Mouse (Mus musculus) testis, adult 2 months (tissue): ENCODE data around the gene Txn2. TPM values are rescaled to one million over a fixed set of nuclear protein-coding genes. Genes with fewer than 3 reads are reported as not detected.

ENCODE experiments used
- H3K27ac ChIP-seq: fragments of 200-500 bp; 2 replicates; pipeline ENCODE4 v1.5.1; 2012; ENCODE audit warnings: low read depth, low read length; ENCODE audit not compliant: control insufficient read depth, insufficient read depth
- H3K27me3 ChIP-seq: fragments of 200-500 bp; 2 replicates; pipeline ENCODE4 v1.6.1; 2012; ENCODE audit warnings: mild to moderate bottlenecking, low read length, moderate library complexity; ENCODE audit not compliant: control insufficient read depth, insufficient read depth
- H3K36me3 ChIP-seq: fragments of 200-500 bp; 2 replicates; pipeline ENCODE4 v1.6.1; 2012; ENCODE audit warnings: mild to moderate bottlenecking, low read length; ENCODE audit not compliant: control insufficient read depth, insufficient read depth
- H3K4me1 ChIP-seq: fragments of 200-500 bp; 2 replicates; pipeline ENCODE4 v1.6.1; 2012; ENCODE audit warnings: low read length; ENCODE audit not compliant: control insufficient read depth, insufficient read depth
- H3K4me3 ChIP-seq: fragments of 200-500 bp; 2 replicates; pipeline ENCODE4 v1.5.1; 2012; ENCODE audit warnings: low read depth, mild to moderate bottlenecking, low read length, moderate library complexity, mixed read lengths; ENCODE audit not compliant: control insufficient read depth
- CTCF ChIP-seq: fragments of 200-500 bp; IDR thresholded peaks from 2 replicates; pipeline ENCODE4 v1.5.1; 2012; ENCODE audit warnings: low read depth, mild to moderate bottlenecking, inconsistent platforms, low read length, moderate library complexity; ENCODE audit not compliant: control insufficient read depth, insufficient read depth, insufficient replicate concordance
- POLR2A ChIP-seq: fragments of 200-500 bp; IDR thresholded peaks from 2 replicates; pipeline ENCODE4 v1.6.1; 2012; ENCODE audit warnings: low read depth, mild to moderate bottlenecking, inconsistent platforms, low read length, moderate library complexity; ENCODE audit not compliant: control insufficient read depth
- polyA plus RNA-seq: library from polyadenylated mRNA; depleted of rRNA; stranded (reverse); fragments of >200 nt; gene quantifications from 2 replicates; pipeline ENCODE4 v1.2.3, GENCODE M21; 2012

Gene Txn2
- polyA plus RNA-seq, 1 experiment = 133 TPM

DNA sequence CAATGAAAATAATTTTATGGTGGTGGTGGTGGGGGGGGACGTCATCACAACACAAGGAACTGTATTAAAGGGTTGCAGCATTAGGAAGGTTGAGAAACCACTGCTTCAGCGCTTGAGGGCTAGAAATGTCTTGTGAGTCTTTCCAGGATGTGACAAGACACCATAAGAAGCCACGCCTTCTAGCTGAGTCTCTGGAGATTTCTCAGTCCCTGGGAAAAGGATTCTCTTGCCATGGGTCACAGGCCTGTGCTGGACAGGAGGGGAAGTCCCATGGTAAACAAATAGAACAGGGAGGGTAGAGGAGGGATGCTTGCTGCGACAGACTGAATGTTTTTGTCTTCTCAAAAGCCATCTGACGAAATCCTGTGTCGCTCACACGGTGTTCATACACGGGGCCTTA is 37.0 kb downstream of the Txn2 start:
- Histone ChIP-seq H3K27me3 (no peaks in the 10 kb centered on the region), H3K4me3 (no peak overlapping the region), H3K27ac (no peak overlapping the region), H3K4me1 (peaks cover 5% of the 10 kb centered on the region), H3K36me3 (no peaks in the 10 kb centered on the region)
- TF ChIP-seq POLR2A = no peak
- no peak for TF ChIP-seq CTCF

DNA sequence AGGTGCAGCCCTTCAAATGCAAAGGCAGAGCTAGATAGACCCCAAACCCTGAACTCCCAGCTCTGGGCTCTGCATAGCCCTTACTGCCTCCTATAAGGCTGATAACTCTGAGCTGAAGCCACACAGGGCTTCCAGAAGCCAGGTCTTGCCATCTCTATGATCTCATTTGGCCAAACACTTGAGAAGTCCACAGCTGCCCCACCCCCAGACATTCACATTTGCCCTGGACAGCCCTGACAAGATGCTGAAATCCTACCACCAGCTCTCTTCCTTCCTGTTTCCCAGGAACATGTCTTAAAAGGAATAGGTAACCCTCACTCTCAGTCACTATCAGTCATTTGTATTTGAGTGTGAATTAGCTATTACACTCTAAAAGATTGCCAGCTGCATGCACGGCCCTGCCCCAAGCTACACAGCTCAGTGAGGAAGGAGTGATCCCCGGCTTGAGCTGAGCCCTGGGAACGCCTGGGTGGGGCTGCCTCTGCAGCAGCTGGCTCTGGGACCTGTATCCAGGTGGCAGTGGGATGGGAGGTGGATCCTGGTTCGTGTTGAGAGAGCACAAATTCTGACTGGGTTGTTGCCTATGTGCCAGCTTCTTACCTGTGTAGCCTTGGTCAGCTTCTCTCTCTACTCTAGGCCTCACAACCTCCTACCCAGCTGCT is 38.9 kb downstream of the Txn2 start:
- peaks cover 5% of the 10 kb centered on the region for H3K4me1 ChIP-seq
- no peak overlapping the region for H3K4me3 ChIP-seq
- no peaks in the 10 kb centered on the region for H3K36me3 ChIP-seq
- no peaks in the 10 kb centered on the region for H3K27me3 ChIP-seq
- TF ChIP-seq CTCF (no peak), POLR2A (no peak)
- no peak overlapping the region for H3K27ac ChIP-seq

DNA sequence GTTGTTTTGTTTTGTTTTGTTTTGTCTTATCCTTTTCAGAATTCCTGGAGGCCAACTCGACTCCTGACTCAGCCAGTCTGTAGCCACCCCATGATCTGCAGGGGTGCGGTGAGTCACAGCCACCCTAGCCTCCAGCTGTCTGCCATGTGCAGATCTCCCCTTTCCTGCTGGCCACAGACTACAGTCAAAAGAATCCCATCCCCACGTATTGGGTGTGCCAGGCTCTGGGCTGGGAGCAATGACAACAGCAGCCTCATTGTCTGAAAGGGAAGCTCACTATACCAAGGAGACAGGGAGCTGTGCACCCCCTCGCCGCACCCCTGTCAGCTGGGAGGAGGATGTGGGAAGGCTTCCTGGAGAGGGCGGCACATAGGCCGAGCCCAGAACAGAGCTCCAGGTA is 40.5 kb downstream of the Txn2 start:
- no peak overlapping the region for H3K4me3 ChIP-seq
- H3K27ac ChIP-seq = no peak overlapping the region
- no peaks in the 10 kb centered on the region for H3K27me3 ChIP-seq
- no peak for TF ChIP-seq CTCF
- no peak for TF ChIP-seq POLR2A
- H3K4me1 ChIP-seq = peaks cover 6% of the 10 kb centered on the region
- H3K36me3 ChIP-seq = no peaks in the 10 kb centered on the region

DNA sequence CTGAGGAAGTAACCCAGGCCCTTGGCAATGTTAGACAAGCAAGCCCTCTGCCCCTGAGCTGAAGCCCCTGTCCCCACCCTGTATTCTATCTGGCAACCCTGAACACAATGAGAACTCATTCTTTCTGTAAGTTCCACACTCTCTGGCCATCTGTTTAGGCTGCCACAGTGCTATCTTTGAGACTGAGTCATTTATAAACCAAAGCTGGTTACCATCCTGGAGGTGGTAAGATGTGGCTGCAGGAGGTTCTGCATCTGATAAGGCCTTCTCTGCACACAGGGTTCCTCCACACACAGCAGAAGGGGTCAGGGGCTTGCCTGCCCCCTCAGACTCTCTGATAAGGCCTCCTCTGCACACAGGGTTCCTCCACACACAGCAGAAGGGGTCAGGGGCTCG is 41.7 kb downstream of the Txn2 start:
- Histone ChIP-seq H3K27me3 (no peaks in the 10 kb centered on the region), H3K4me3 (no peak overlapping the region), H3K4me1 (peaks cover 6% of the 10 kb centered on the region), H3K36me3 (no peaks in the 10 kb centered on the region), H3K27ac (no peak overlapping the region)
- no peak for TF ChIP-seq CTCF
- TF ChIP-seq POLR2A = no peak

DNA sequence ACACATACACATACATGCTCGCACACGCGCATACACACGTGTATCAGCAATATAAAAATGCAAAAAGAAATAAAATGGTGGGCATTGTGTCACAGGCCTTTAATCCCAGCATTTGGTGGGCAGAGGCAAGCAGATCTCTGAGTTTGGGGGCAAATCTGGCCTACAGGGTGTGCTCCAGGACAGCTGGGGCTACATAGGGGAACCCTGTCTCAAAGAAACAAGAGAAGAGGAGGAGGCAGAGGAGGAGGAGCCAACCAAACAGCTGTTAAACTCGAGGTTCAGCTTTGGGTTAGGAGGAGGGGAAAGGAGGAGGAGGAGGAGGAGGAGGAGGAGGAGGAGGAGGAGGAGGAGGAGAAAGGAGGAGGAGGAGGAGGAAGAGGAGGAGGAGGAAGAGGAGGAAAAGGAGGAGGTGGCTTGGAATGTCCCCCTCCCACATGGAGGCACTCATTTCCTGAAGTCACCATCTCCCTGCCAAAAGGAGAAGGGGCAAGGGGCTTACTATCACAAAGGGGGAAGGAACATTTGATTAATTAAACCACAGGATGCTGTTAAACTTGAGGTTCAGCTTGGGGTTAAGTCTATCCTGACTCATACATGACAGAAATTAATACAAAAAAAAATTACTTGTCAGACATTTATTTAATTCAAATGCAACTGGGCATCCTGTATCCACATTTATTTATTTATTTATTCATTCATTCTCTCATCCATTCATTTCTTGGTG is 42.3 kb downstream of the Txn2 start:
- no peak overlapping the region for H3K4me3 ChIP-seq
- no peaks in the 10 kb centered on the region for H3K36me3 ChIP-seq
- no peaks in the 10 kb centered on the region for H3K27me3 ChIP-seq
- TF ChIP-seq CTCF (no peak), POLR2A (no peak)
- peaks cover 6% of the 10 kb centered on the region for H3K4me1 ChIP-seq
- no peak overlapping the region for H3K27ac ChIP-seq

DNA sequence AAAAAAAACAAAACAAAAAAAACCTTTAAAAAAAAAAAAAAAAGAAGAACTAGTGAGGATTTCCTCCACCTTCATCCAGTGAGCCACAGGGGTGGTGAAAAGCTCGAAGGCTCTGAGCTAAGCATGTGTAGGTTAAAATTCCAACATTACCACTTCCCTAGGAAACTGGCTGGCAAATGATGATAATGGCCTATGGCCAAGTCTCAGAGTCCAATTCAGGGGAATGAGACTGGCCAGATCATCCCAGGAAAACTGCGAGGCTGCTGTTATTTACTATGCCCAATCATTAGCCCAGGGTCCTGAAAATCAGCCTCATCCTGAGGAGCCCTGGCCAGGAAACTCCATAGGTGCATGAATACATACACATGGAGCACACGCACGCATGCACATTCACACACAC is 42.9 kb downstream of the Txn2 start:
- H3K4me3 ChIP-seq = no peak overlapping the region
- peaks cover 6% of the 10 kb centered on the region for H3K4me1 ChIP-seq
- no peaks in the 10 kb centered on the region for H3K27me3 ChIP-seq
- no peak for TF ChIP-seq POLR2A
- TF ChIP-seq CTCF = no peak
- H3K36me3 ChIP-seq = no peaks in the 10 kb centered on the region
- no peak overlapping the region for H3K27ac ChIP-seq

DNA sequence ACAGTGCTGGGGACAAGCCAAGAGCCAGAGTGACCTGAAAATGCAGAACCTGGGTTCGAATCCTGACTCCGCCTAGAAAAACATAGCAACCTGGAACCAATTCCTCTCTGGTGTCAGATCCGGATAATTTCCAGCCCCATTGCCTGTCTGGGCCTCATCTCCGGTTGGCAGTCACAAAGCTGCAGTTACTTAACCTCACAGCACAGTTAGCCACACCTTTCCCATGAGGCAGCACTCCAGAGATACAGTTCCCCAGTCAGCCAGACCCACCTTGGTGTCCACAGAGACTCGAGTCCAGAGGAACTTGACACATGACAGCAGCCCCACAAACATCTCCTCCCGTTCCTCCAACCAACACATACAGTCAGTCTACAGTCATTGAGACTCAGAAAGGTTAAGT is 43.6 kb downstream of the Txn2 start:
- Histone ChIP-seq H3K36me3 (no peaks in the 10 kb centered on the region), H3K4me3 (no peak overlapping the region), H3K27me3 (no peaks in the 10 kb centered on the region), H3K27ac (no peak overlapping the region), H3K4me1 (peaks cover 6% of the 10 kb centered on the region)
- TF ChIP-seq POLR2A (no peak), CTCF (no peak)

DNA sequence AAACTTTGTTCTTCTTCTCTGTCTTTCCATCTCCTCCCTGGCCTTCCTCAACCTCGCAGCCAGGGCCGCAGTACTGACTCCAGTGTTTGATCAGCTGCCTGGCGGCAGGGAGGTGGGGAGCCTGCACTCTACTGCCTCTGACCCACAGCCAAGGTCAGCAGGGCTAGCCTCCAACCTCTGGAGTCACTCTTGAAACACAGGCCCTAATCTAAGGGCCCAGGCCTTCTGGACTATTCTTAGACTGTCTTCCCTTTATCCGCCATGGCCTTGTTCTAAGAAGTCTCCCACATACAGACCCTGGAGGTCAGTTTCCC is 45.2 kb downstream of the Txn2 start:
- Histone ChIP-seq H3K4me3 (peak overlapping the region; percentile 34), H3K4me1 (peaks cover 6% of the 10 kb centered on the region), H3K27me3 (no peaks in the 10 kb centered on the region), H3K27ac (peak overlapping the region; percentile 45; the same call in 1 of the 2 replicates), H3K36me3 (no peaks in the 10 kb centered on the region)
- TF ChIP-seq CTCF (no peak), POLR2A (no peak)
